Mouse (Mus musculus) ES-Bruce4 (cell line): ENCODE data around the gene Tbcel. TPM values are rescaled to one million over a fixed set of nuclear protein-coding genes. Genes with fewer than 3 reads are reported as not detected.

Experiments used
- H3K27ac ChIP-seq: 2 replicates; pipeline ENCODE4 v1.5.1; 2012; ENCODE audit warnings: low read length, inconsistent platforms; ENCODE audit not compliant: insufficient read depth
- H3K27me3 ChIP-seq: 2 replicates; pipeline ENCODE4 v1.6.1; 2012; ENCODE audit warnings: mild to moderate bottlenecking, low read length, inconsistent platforms; ENCODE audit not compliant: control insufficient read depth, poor library complexity, insufficient read depth, severe bottlenecking
- H3K36me3 ChIP-seq: 2 replicates; pipeline ENCODE4 v1.6.1; 2012; ENCODE audit warnings: inconsistent platforms, mild to moderate bottlenecking, low read length, moderate library complexity; ENCODE audit not compliant: control insufficient read depth, poor library complexity, insufficient read depth, severe bottlenecking
- H3K4me1 ChIP-seq: one replicate; pipeline ENCODE4 v1.8.1; 2011; ENCODE audit warnings: low read length; ENCODE audit not compliant: control insufficient read depth, insufficient read depth
- H3K4me3 ChIP-seq: 2 replicates; pipeline ENCODE4 v1.5.1; 2011; ENCODE audit warnings: low read depth, mild to moderate bottlenecking, low read length
- H3K9ac ChIP-seq: 2 replicates; pipeline ENCODE4 v1.6.1; 2012; ENCODE audit warnings: low read depth, mild to moderate bottlenecking, inconsistent platforms; ENCODE audit not compliant: poor library complexity, severe bottlenecking
- H3K9me3 ChIP-seq: replicated peaks from 2 replicates; pipeline ENCODE4 v1.6.1; 2012; ENCODE audit warnings: mild to moderate bottlenecking, low read length, inconsistent platforms; ENCODE audit not compliant: control insufficient read depth, poor library complexity, insufficient read depth, severe bottlenecking
- CTCF ChIP-seq: IDR thresholded peaks from one replicate; pipeline ENCODE4 v1.8.1; 2011; ENCODE audit warnings: low read depth, low read length
- EP300 ChIP-seq: IDR thresholded peaks from 2 replicates; pipeline ENCODE4 v1.6.1; 2011; ENCODE audit warnings: low read depth, low read length; ENCODE audit not compliant: insufficient read depth
- POLR2A ChIP-seq: IDR thresholded peaks from one replicate; pipeline ENCODE4 v1.8.1; 2011; ENCODE audit warnings: low read length; ENCODE audit not compliant: insufficient read depth
- polyA plus RNA-seq: library from polyadenylated mRNA; stranded (reverse); fragments of >200 nt; gene quantifications from 2 replicates; pipeline ENCODE4 v1.2.4, GENCODE M21; 2011; ENCODE audit warnings: low read depth; ENCODE audit not compliant: missing spikeins, insufficient read depth, insufficient read length

The Tbcel gene
- polyA plus RNA-seq, 1 experiment: 27.1 TPM

- no peak overlapping the region for H3K27ac ChIP-seq
- H3K4me1 ChIP-seq: no peaks in the 10 kb centered on the region
- H3K9me3 ChIP-seq: no peaks in the 10 kb centered on the region
- no peak overlapping the region for H3K4me3 ChIP-seq
- H3K27me3 ChIP-seq: no peaks in the 10 kb centered on the region
- no peaks in the 10 kb centered on the region for H3K36me3 ChIP-seq
- no peak for TF ChIP-seq POLR2A
- no peak for TF ChIP-seq CTCF
- no peak for TF ChIP-seq EP300
- H3K9ac ChIP-seq: no peak overlapping the region
Observed at GRCm38 (mm10) chr9:42371670-42372368, 135.8 kb downstream of the Tbcel start.

Other genes with a start within 250 kb of the Tbcel start
- gene Sc5d, start 243.6 kb downstream of the Tbcel start, polyA plus RNA-seq: 46.1 and 49.2 TPM in 2 replicates
- not detected in 2 replicates for gene Tecta, start 107.9 kb downstream of the Tbcel start, polyA plus RNA-seq